Mouse (Mus musculus) megakaryocyte progenitor cell, adult 5-6 weeks (primary cell): Measurements from ENCODE around the gene Rapgef4. TPM values are rescaled to one million over a fixed set of nuclear protein-coding genes. Genes with fewer than 3 reads are reported as not detected.

Experiments
- ATAC-seq: replicated peaks from 2 replicates; pipeline ENCODE4 v1.8.0; 2016; ENCODE audit warnings: mild to moderate bottlenecking, moderate TSS enrichment, inconsistent platforms; ENCODE audit not compliant: poor library complexity
- total RNA-seq, 2 experiments: library from RNA; stranded (forward) in 1 of 2; stranded (reverse) in 1 of 2; fragments of 157-497, 149-512 nt in 1 of 2; fragments of 200-1000 nt in 1 of 2; gene quantifications; 2 replicates each; pipeline versions ENCODE4 v1.2.3 to v1.2.4; 2015 to 2017

Gene Rapgef4
- total RNA-seq, 2 experiments from 2014 or later: 0.50 to 3.8 TPM

GRCm38 (mm10) chr2:72222736-72223455, 241.9 kb downstream of the Rapgef4 start:
- no peak for ATAC-seq

- no peak for ATAC-seq
Measured at GRCm38 (mm10) chr2:72223479-72223878, 242.4 kb downstream of the Rapgef4 start.

- ATAC-seq: no peak
Measured at GRCm38 (mm10) chr2:72226006-72226405, 245.0 kb downstream of the Rapgef4 start.

- no peak for ATAC-seq
Measured at GRCm38 (mm10) chr2:72227416-72227815, 246.4 kb downstream of the Rapgef4 start.

GRCm38 (mm10) chr2:72228881-72229280, 247.8 kb downstream of the Rapgef4 start:
- no peak for ATAC-seq

- ATAC-seq: no peak
Measured at GRCm38 (mm10) chr2:72230545-72230944, 249.5 kb downstream of the Rapgef4 start.

GRCm38 (mm10) chr2:72234085-72234484, 253.0 kb downstream of the Rapgef4 start:
- ATAC-seq: no peak

- ATAC-seq: peak; percentile 83
Measured at GRCm38 (mm10) chr2:72234943-72235342, 253.9 kb downstream of the Rapgef4 start.

GRCm38 (mm10) chr2:72235361-72235901, 254.4 kb downstream of the Rapgef4 start:
- no peak for ATAC-seq

GRCm38 (mm10) chr2:72238421-72238820, 257.4 kb downstream of the Rapgef4 start:
- peak; percentile 78 for ATAC-seq

- ATAC-seq: no peak
Measured at GRCm38 (mm10) chr2:72238925-72239324, 257.9 kb downstream of the Rapgef4 start.

- no peak for ATAC-seq
Measured at GRCm38 (mm10) chr2:72239456-72239855, 258.4 kb downstream of the Rapgef4 start.

GRCm38 (mm10) chr2:72239993-72240392, 259.0 kb downstream of the Rapgef4 start:
- ATAC-seq: no peak

- ATAC-seq: no peak
Measured at GRCm38 (mm10) chr2:72240691-72241090, 259.7 kb downstream of the Rapgef4 start.

GRCm38 (mm10) chr2:72241714-72242472, 260.9 kb downstream of the Rapgef4 start:
- ATAC-seq: no peak

- ATAC-seq: no peak
Measured at GRCm38 (mm10) chr2:72242910-72243675, 262.1 kb downstream of the Rapgef4 start.

GRCm38 (mm10) chr2:72245631-72246030, 264.6 kb downstream of the Rapgef4 start:
- ATAC-seq: no peak

- ATAC-seq: no peak
Measured at GRCm38 (mm10) chr2:72246376-72246775, 265.3 kb downstream of the Rapgef4 start.

GRCm38 (mm10) chr2:72247819-72248218, 266.8 kb downstream of the Rapgef4 start:
- no peak for ATAC-seq

GRCm38 (mm10) chr2:72252510-72253505, 271.8 kb downstream of the Rapgef4 start:
- no peak for ATAC-seq
